Comparison of ENCODE assay signal across 9 mouse cellular contexts in the genomic region with DNA sequence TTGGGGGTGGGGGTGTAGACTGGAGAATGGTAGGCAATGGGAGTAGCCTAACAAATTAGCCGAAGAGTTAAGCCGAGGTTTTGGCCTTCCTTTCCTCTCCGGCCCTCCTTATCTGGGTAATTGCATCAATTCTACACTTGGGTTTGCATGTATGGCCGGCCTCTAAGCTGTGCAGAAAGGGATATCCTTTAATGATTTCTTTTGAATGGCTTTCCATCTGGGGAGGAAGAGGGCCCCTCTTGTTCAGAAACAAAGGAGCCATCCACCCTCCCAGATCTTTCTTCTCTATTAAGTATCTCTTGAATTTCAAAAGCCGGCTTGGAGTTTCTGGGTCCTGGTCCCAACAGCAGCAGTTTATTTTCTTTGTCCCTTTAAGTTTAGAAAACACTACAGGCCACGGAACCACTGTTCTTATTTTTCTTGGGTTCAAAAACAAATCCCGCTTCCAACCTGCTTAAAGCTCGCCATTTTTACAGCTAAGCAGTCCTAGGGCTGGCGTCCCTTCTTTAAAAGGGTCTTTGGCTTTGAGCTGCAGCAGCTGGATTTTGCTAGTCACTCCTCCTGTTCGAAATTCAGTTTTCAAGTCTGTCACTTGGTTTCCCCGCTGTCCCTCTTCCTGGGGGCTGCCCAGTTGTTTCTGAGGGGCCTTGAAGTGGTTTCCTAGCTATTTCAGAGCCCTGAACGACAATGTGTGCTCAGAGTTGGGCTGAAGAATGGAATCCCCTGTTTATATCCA.
DNase-seq lines count a peak whose midpoint lies in the region; ATAC-seq lines count a peak whose summit lies in the region.
"Had no signal": no experiment of that assay in that cellular context is flagged by ENCODE, and none has a peak within 500 bp of the region (broad histone marks: within the 10 kb centered on the region; RNA-seq: fewer than 3 reads in every experiment).

No protein-coding gene starts in this region.

- DNase-seq in heart, postnatal 25 days (ENCODE audit: low spot score): no peak
- DNase-seq in embryo, embryonic 10 days (ENCODE audit: low spot score): peak; percentile 64
- DNase-seq in hindbrain, embryonic 14.5 days (ENCODE audit: low spot score): peak; percentile 36
- DNase-seq in ovary, postnatal 14 days (ENCODE audit: low spot score): no peak
- no peak for DNase-seq in kidney, postnatal 25 days
- DNase-seq: thymus, postnatal 25 days had no signal

- peaks cover 15% of the 10 kb centered on the region in 2 experiments for H3K4me1 ChIP-seq in heart, embryonic 14.5 days (ENCODE audit: control insufficient read depth in 2 of 2, insufficient read depth in 2 of 2, low read length in 2 of 2)
- H3K4me1 ChIP-seq in hindbrain, embryonic 14.5 days (replicated peaks; ENCODE audit: control insufficient read depth, insufficient read depth, low read length): peaks cover 11% of the 10 kb centered on the region
- peaks cover 30% of the 10 kb centered on the region for H3K4me1 ChIP-seq in midbrain, embryonic 13.5 days (replicated peaks)

- peak overlapping the region; percentile 68 for H3K4me2 ChIP-seq in heart, embryonic 14.5 days (ENCODE audit: low read length)
- peak overlapping the region; percentile 44 for H3K4me2 ChIP-seq in hindbrain, embryonic 14.5 days (replicated peaks)
- peak overlapping the region; percentile 46 for H3K4me2 ChIP-seq in midbrain, embryonic 13.5 days (replicated peaks)

- peak overlapping the region; percentile 41 for H3K27ac ChIP-seq in heart, embryonic 14.5 days (replicated peaks in 1 of 2; ENCODE audit: control insufficient read depth in 1 of 2, insufficient read depth in 1 of 2, low read depth in 2 of 2, low read length in 2 of 2)
- peak overlapping the region; percentile 85 for H3K27ac ChIP-seq in hindbrain, embryonic 14.5 days
- H3K27ac ChIP-seq in midbrain, embryonic 13.5 days: peak overlapping the region; percentile 93

- no peaks in the 10 kb centered on the region for H3K27me3 ChIP-seq in heart, embryonic 14.5 days (ENCODE audit: control insufficient read depth, insufficient read depth, low read length)
- no peaks in the 10 kb centered on the region for H3K27me3 ChIP-seq in hindbrain, embryonic 14.5 days (ENCODE audit: control insufficient read depth, insufficient read depth, low read length)
- no peaks in the 10 kb centered on the region for H3K27me3 ChIP-seq in midbrain, embryonic 13.5 days

- H3K4me3 ChIP-seq in heart, embryonic 14.5 days (ENCODE audit: control insufficient read depth in 1 of 2, insufficient read depth in 1 of 2, low read depth in 1 of 2, low read length in 2 of 2): peak overlapping the region; percentile 27 to 31; a peak in 2 of 4 replicates
- H3K4me3 ChIP-seq in hindbrain, embryonic 14.5 days (replicated peaks; ENCODE audit: low read length): peak overlapping the region; percentile 8; the same call in 1 of the 2 replicates
- 0 out of 2 replicates have a peak overlapping the region, but pooled peaks have one; percentile 23 for H3K4me3 ChIP-seq in midbrain, embryonic 13.5 days (replicated peaks)

- H3K36me3 ChIP-seq in heart, embryonic 14.5 days (ENCODE audit: control insufficient read depth, insufficient read depth, low read length): no peaks in the 10 kb centered on the region
- no peaks in the 10 kb centered on the region for H3K36me3 ChIP-seq in hindbrain, embryonic 14.5 days (replicated peaks; ENCODE audit: control insufficient read depth, insufficient read depth)
- H3K36me3 ChIP-seq in midbrain, embryonic 13.5 days: no peaks in the 10 kb centered on the region

- peak overlapping the region; percentile 69 for H3K9ac ChIP-seq in heart, embryonic 14.5 days (ENCODE audit: low read length)
- H3K9ac ChIP-seq in hindbrain, embryonic 14.5 days: peak overlapping the region; percentile 52
- peak overlapping the region; percentile 55 for H3K9ac ChIP-seq in midbrain, embryonic 13.5 days (replicated peaks)

- ATAC-seq in heart, embryonic 14.5 days (ENCODE audit: insufficient number of reproducible peaks, insufficient read depth, low FRiP score, low read depth): no peak
- peak; percentile 42; the same call in 1 of the 2 replicates for ATAC-seq in hindbrain, embryonic 14.5 days (ENCODE audit: low FRiP score)
- peak; percentile 57 for ATAC-seq in midbrain, embryonic 13.5 days
- ATAC-seq in CD4-positive, CD25-positive, alpha-beta regulatory T cell, adult 4 months: no peak

- no peaks in the 10 kb centered on the region for H3K9me3 ChIP-seq in heart, embryonic 14.5 days (ENCODE audit: control insufficient read depth, low read length)
- H3K9me3 ChIP-seq in hindbrain, embryonic 14.5 days (ENCODE audit: control insufficient read depth, low read length): no peaks in the 10 kb centered on the region
- H3K9me3 ChIP-seq in midbrain, embryonic 13.5 days: no peaks in the 10 kb centered on the region

- intact Hi-C loops in heart, postnatal 25 days (cut with DNase I): no loop called here

- 43% methylated on average over 12 of the region's 12 CpGs for WGBS in heart, embryonic 14.5 days
- 9% methylated on average over 12 of the region's 12 CpGs for WGBS in hindbrain, embryonic 14.5 days
- 3% methylated on average over 12 of the region's 12 CpGs for WGBS in midbrain, embryonic 13.5 days

Comparison
In these comparisons a context has a peak if more than half of its experiments do, and no peak if none do; other contexts are left out.
1. ATAC-seq: peak in hindbrain, embryonic 14.5 days (single experiment) and midbrain, embryonic 13.5 days (single experiment); none in heart, embryonic 14.5 days (single experiment) and CD4-positive, CD25-positive, alpha-beta regulatory T cell, adult 4 months (single experiment).
2. H3K27ac ChIP-seq: peak in every context shown above with its lines; median percentile 93 in midbrain, embryonic 13.5 days; 85 in hindbrain, embryonic 14.5 days; 41 in heart, embryonic 14.5 days.
3. DNase-seq: peak in embryo, embryonic 10 days (single experiment) and hindbrain, embryonic 14.5 days (single experiment); none in heart, postnatal 25 days (single experiment), ovary, postnatal 14 days (single experiment) and kidney, postnatal 25 days (0 of 2).
4. Peak in every context shown above with its lines, with median percentiles within 50 percentile points of each other: H3K4me2 ChIP-seq, H3K4me3 ChIP-seq and H3K9ac ChIP-seq.